Mouse (Mus musculus) liver, adult 2 months (tissue): ENCODE measurements around the gene Pgm2. TPM values are rescaled to one million over a fixed set of nuclear protein-coding genes. Genes with fewer than 3 reads are reported as not detected.
A peak's percentile ranks its signal among the peaks of the same experiment; 100 is the strongest.

Experiments
- DNase-seq: peaks from one replicate; pipeline ENCODE4 v3.0.0-alpha.2; 2011; ENCODE audit warnings: low read depth, low spot score; ENCODE audit errors: extremely low read depth
- H3K27ac ChIP-seq: fragments of 200-500 bp; replicated peaks from 2 replicates; pipeline ENCODE4 v1.5.1; 2012; ENCODE audit warnings: low read depth, mild to moderate bottlenecking, control low read depth, inconsistent platforms, low read length; ENCODE audit not compliant: insufficient read depth
- H3K27me3 ChIP-seq: fragments of 200-500 bp; 2 replicates; pipeline ENCODE4 v1.6.1; 2012; ENCODE audit warnings: mild to moderate bottlenecking, moderate library complexity, low read length, inconsistent platforms; ENCODE audit not compliant: control insufficient read depth, insufficient read depth
- H3K36me3 ChIP-seq: fragments of 200-500 bp; 2 replicates; pipeline ENCODE4 v1.6.1; 2012; ENCODE audit warnings: low read length, inconsistent platforms; ENCODE audit not compliant: control insufficient read depth, insufficient read depth
- H3K4me1 ChIP-seq: fragments of 200-500 bp; 2 replicates; pipeline ENCODE4 v1.6.1; 2011; ENCODE audit warnings: low read length; ENCODE audit not compliant: control insufficient read depth, insufficient read depth
- H3K4me3 ChIP-seq: fragments of 200-500 bp; 2 replicates; pipeline ENCODE4 v1.5.1; 2011; ENCODE audit warnings: low read depth, mild to moderate bottlenecking, control low read depth, low read length, moderate library complexity; ENCODE audit not compliant: insufficient read depth
- H3K79me2 ChIP-seq: fragments of 200-500 bp; 2 replicates; pipeline ENCODE4 v1.6.1; 2012; ENCODE audit warnings: inconsistent platforms, mild to moderate bottlenecking, low read length, moderate library complexity; ENCODE audit not compliant: control insufficient read depth, insufficient read depth
- H3K9ac ChIP-seq: fragments of 200-500 bp; 2 replicates; pipeline ENCODE4 v1.6.1; 2012; ENCODE audit warnings: low read depth, mild to moderate bottlenecking, control low read depth, inconsistent platforms, low read length
- CTCF ChIP-seq: fragments of 200-500 bp; IDR thresholded peaks from 2 replicates; pipeline ENCODE4 v1.5.1; 2011; ENCODE audit warnings: low read depth, low read length, control low read depth
- POLR2A ChIP-seq: fragments of 200-500 bp; IDR thresholded peaks from 2 replicates; pipeline ENCODE4 v1.6.1; 2011; ENCODE audit warnings: low read length, control low read depth; ENCODE audit not compliant: insufficient read depth; ENCODE audit errors: extremely low read depth
- WGBS: fragments of 180-500 bp; shearing (Covaris S2); methylation state at CpG from one replicate; pipeline ENCODE4 v1.1.7; 2018; 5-methylcytosine and 5-hydroxymethylcytosine counted together
- polyA plus RNA-seq: library from polyadenylated mRNA; depleted of rRNA; stranded (reverse); fragments of >200 nt; gene quantifications from 2 replicates; pipeline ENCODE4 v1.2.3, GENCODE M21; 2012
- total RNA-seq: library from RNA; depleted of rRNA; stranded (reverse); fragments of >200 nt; gene quantifications from 2 replicates; pipeline ENCODE4 v1.2.3, GENCODE M21; 2014

The Pgm2 gene
- total and polyA plus RNA-seq, 2 experiments, result 2.4 to 5.9 TPM

GRCm38 (mm10) chr5:64133901-64134300, 41.2 kb downstream of the Pgm2 start:
- H3K27ac ChIP-seq, result no peak overlapping the region
- H3K4me1 ChIP-seq, result no peaks in the 10 kb centered on the region
- DNase-seq, result no peak
- H3K4me3 ChIP-seq, result no peak overlapping the region
- H3K36me3 ChIP-seq, result no peaks in the 10 kb centered on the region
- TF ChIP-seq POLR2A, result no peak
- TF ChIP-seq CTCF, result no peak
- WGBS, result 77% methylated on average over 4 of the region's 4 CpGs
- no peak overlapping the region for H3K9ac ChIP-seq
- no peaks in the 10 kb centered on the region for H3K79me2 ChIP-seq
- H3K27me3 ChIP-seq, result no peaks in the 10 kb centered on the region

GRCm38 (mm10) chr5:64136325-64136724, 43.6 kb downstream of the Pgm2 start:
- Histone ChIP-seq H3K4me1 (no peaks in the 10 kb centered on the region), H3K9ac (no peak overlapping the region), H3K27ac (no peak overlapping the region), H3K4me3 (no peak overlapping the region), H3K36me3 (no peaks in the 10 kb centered on the region), H3K27me3 (no peaks in the 10 kb centered on the region), H3K79me2 (no peaks in the 10 kb centered on the region)
- TF ChIP-seq CTCF (peak; percentile 60), POLR2A (no peak)
- DNase-seq, result no peak
- WGBS, result 73% methylated on average over 5 of the region's 5 CpGs

- no peak for TF ChIP-seq CTCF
- TF ChIP-seq POLR2A, result no peak
- Histone ChIP-seq H3K27ac (no peak overlapping the region), H3K4me1 (no peaks in the 10 kb centered on the region), H3K9ac (no peak overlapping the region), H3K4me3 (no peak overlapping the region), H3K79me2 (no peaks in the 10 kb centered on the region), H3K27me3 (no peaks in the 10 kb centered on the region), H3K36me3 (no peaks in the 10 kb centered on the region)
- no peak for DNase-seq
- 54% methylated on average over 3 of the region's 3 CpGs for WGBS
Observed at GRCm38 (mm10) chr5:64140202-64140601, 47.5 kb downstream of the Pgm2 start.

GRCm38 (mm10) chr5:64144315-64144714, 51.6 kb downstream of the Pgm2 start:
- H3K27ac ChIP-seq, result no peak overlapping the region
- H3K36me3 ChIP-seq, result no peaks in the 10 kb centered on the region
- 89% methylated on average over 5 of the region's 5 CpGs for WGBS
- H3K4me3 ChIP-seq, result no peak overlapping the region
- H3K9ac ChIP-seq, result no peak overlapping the region
- H3K27me3 ChIP-seq, result no peaks in the 10 kb centered on the region
- no peaks in the 10 kb centered on the region for H3K4me1 ChIP-seq
- TF ChIP-seq CTCF (no peak), POLR2A (no peak)
- no peak for DNase-seq
- H3K79me2 ChIP-seq, result no peaks in the 10 kb centered on the region

- no peaks in the 10 kb centered on the region for H3K4me1 ChIP-seq
- H3K4me3 ChIP-seq, result no peak overlapping the region
- no peak for DNase-seq
- H3K27ac ChIP-seq, result no peak overlapping the region
- no peak for TF ChIP-seq CTCF
- TF ChIP-seq POLR2A, result no peak
- H3K79me2 ChIP-seq, result no peaks in the 10 kb centered on the region
- no peaks in the 10 kb centered on the region for H3K36me3 ChIP-seq
- no peaks in the 10 kb centered on the region for H3K27me3 ChIP-seq
- 87% methylated on average over 10 of the region's 10 CpGs for WGBS
- no peak overlapping the region for H3K9ac ChIP-seq
Observed at GRCm38 (mm10) chr5:64146384-64147005, 53.7 kb downstream of the Pgm2 start.

GRCm38 (mm10) chr5:64149184-64150127, 56.7 kb downstream of the Pgm2 start:
- 20% methylated on average over 17 of the region's 17 CpGs for WGBS
- Histone ChIP-seq H3K27ac (no peak overlapping the region), H3K79me2 (no peaks in the 10 kb centered on the region), H3K4me3 (no peak overlapping the region), H3K9ac (no peak overlapping the region), H3K4me1 (no peaks in the 10 kb centered on the region), H3K36me3 (no peaks in the 10 kb centered on the region), H3K27me3 (no peaks in the 10 kb centered on the region)
- no peak for TF ChIP-seq POLR2A
- TF ChIP-seq CTCF, result no peak
- DNase-seq, result no peak
